Mouse (Mus musculus): ENCODE data around the gene Gm10283. TPM values are rescaled to one million over a fixed set of nuclear protein-coding genes. Genes with fewer than 3 reads are reported as not detected.

The Gm10283 gene
- polyA plus RNA-seq, 1 experiment from 2014 or later, result not detected

DNA sequence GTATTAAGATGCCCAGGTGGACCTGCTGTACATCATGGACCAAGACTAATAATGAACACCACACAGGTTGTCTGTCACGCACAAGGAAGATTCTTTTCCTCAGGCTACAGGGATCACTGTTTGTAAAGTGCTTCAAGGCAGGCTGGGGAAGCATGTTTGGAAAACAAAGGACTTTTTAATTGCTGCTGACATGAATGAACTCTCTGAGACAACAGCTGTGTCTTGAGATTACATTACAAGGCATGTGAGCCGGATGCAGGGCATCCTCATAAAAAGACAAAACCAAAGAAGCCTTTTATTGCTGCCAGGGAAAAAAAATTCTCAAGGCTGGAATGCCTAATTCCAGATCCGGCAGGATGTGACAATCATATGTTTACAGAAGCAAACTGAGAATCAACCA is 64.4 kb downstream of the Gm10283 start:
- no peaks in the 10 kb centered on the region for H3K9me3 ChIP-seq
- no peaks in the 10 kb centered on the region for H3K36me3 ChIP-seq
- H3K4me2 ChIP-seq (replicated peaks), result no peak overlapping the region
- H3K27ac ChIP-seq, result no peak overlapping the region
- ATAC-seq (ENCODE audit: low FRiP score, low read depth), result no peak
- WGBS, result 38% methylated on average over 3 of the region's 3 CpGs
- H3K4me3 ChIP-seq, result no peak overlapping the region
- H3K9ac ChIP-seq, result no peak overlapping the region
- H3K4me1 ChIP-seq, result no peaks in the 10 kb centered on the region
- no peaks in the 10 kb centered on the region for H3K27me3 ChIP-seq

DNA sequence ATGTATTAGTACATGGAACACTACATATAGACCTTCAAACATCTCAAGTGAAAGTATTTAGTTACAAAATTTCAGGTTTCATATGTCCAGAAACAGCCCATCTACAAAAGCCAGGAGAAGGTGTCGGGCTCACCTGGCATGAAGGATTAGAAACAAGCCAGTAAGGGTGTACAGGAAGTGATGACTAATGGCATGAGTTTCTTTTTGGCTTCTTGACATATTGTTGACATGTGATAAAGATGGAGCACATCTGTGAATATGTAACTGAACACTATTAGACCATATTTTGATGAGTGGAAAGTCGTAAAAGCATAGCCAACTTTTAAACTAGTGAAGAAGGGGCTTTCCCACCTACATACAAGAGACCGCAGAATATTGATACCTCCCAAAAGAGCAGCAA is 66.1 kb downstream of the Gm10283 start:
- Histone ChIP-seq H3K27me3 (no peaks in the 10 kb centered on the region), H3K36me3 (no peaks in the 10 kb centered on the region), H3K4me2 (replicated peaks) (no peak overlapping the region), H3K9ac (no peak overlapping the region), H3K4me1 (no peaks in the 10 kb centered on the region), H3K9me3 (no peaks in the 10 kb centered on the region), H3K27ac (no peak overlapping the region), H3K4me3 (no peak overlapping the region)
- WGBS, result 89% methylated on average over 3 of the region's 3 CpGs
- ATAC-seq (ENCODE audit: low FRiP score, low read depth), result no peak

DNA sequence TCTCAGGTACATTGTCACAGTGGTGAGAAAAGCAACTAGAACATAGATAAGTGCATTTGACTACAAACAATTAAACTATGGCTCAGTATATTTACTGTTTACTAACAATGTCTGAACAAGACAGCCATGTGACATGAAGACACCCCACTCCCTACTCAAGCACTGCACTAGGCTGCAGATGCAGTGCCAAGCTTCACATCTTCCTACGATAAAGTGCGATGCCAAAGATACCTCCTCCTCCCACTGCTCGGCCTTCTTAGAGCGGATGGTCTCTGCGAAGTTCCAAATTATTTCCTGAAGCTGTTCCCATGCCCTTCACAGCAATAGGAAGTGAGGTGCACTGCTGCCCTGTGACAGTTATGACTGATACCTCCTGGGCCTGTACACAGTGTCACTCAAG is 70.3 kb downstream of the Gm10283 start:
- 89% methylated on average over 5 of the region's 5 CpGs for WGBS
- Histone ChIP-seq H3K27ac (no peak overlapping the region), H3K4me3 (no peak overlapping the region), H3K4me1 (no peaks in the 10 kb centered on the region), H3K4me2 (replicated peaks) (no peak overlapping the region), H3K9ac (no peak overlapping the region), H3K27me3 (no peaks in the 10 kb centered on the region), H3K36me3 (no peaks in the 10 kb centered on the region), H3K9me3 (no peaks in the 10 kb centered on the region)
- no peak for ATAC-seq (ENCODE audit: low FRiP score, low read depth)

DNA sequence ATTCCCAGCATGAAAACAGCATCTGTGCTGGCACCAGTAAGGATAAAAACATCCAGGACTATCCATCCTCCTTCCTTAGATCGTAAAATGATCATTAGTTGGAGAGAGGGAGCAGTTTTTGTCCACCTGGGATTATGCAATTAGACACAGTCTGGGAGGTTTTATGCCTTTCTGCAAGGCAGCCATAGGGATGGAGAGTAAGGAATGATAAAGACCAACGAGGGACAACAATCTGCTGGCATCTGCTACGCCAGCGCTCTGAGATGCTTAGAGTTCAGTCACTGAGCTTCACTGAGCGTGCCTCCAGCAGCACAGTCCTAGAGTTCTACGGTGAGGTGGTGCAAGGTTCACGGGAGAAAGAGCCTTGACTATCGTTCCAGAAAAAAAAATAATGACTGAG is 96.6 kb downstream of the Gm10283 start:
- H3K4me2 ChIP-seq (replicated peaks), result no peak overlapping the region
- no peaks in the 10 kb centered on the region for H3K36me3 ChIP-seq
- 76% methylated on average over 8 of the region's 8 CpGs for WGBS
- ATAC-seq (ENCODE audit: low FRiP score, low read depth), result no peak
- no peak overlapping the region for H3K9ac ChIP-seq
- no peaks in the 10 kb centered on the region for H3K4me1 ChIP-seq
- H3K9me3 ChIP-seq, result no peaks in the 10 kb centered on the region
- no peaks in the 10 kb centered on the region for H3K27me3 ChIP-seq
- H3K4me3 ChIP-seq, result no peak overlapping the region
- no peak overlapping the region for H3K27ac ChIP-seq

DNA sequence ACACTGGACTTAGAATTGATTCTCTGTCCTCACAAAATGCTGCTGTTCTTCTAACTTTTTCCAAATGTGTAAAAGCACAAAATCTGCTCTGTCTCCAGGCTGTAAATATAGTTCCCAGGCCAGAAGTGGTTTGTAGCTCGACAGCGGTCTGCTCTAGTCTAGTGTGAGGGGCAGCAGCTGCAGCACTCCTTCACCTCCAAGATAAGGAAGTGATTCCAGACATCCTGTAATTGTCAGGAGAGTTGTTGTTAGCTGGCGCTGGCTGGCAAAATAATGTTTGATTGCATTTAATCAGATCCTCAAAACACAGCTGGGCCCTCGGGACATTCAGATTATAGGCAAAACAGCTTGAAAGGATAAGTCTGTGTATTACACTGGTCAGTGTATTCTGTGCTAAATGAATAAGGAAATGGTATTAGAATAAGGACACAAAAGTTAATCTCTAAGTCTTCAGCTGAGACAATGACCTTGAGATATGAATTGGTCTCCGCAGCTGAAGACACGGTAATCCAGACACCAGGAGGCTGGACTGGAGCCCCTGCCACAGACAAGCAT is 97.9 kb downstream of the Gm10283 start:
- Histone ChIP-seq H3K4me1 (no peaks in the 10 kb centered on the region), H3K4me3 (no peak overlapping the region), H3K27me3 (no peaks in the 10 kb centered on the region), H3K9ac (no peak overlapping the region), H3K9me3 (no peaks in the 10 kb centered on the region), H3K27ac (no peak overlapping the region), H3K36me3 (no peaks in the 10 kb centered on the region), H3K4me2 (replicated peaks) (no peak overlapping the region)
- ATAC-seq (ENCODE audit: low FRiP score, low read depth), result no peak
- 46% methylated on average over 6 of the region's 6 CpGs for WGBS

DNA sequence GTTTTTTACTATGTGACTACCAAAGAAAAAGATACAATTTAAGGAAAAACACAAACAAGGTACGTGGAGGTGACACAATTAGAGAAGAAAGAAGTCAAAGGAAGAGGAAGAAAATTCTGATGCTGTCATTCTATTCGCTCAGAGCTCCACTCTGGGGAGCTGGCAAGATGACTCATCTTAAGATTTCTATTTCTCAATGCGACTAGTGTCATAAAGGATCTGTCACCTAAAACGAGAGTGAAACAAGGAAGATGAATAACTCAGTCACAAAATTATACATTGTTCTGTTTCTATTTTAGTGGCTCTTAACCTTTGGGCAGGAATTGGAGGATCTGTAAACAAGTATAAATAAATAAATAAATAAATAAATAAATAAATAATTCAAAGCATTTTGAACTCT is 109.3 kb downstream of the Gm10283 start:
- Histone ChIP-seq H3K4me2 (replicated peaks) (no peak overlapping the region), H3K27me3 (no peaks in the 10 kb centered on the region), H3K27ac (no peak overlapping the region), H3K4me3 (no peak overlapping the region), H3K9me3 (no peaks in the 10 kb centered on the region), H3K9ac (no peak overlapping the region), H3K4me1 (no peaks in the 10 kb centered on the region), H3K36me3 (no peaks in the 10 kb centered on the region)
- WGBS, result 81% methylated on average over 4 of the region's 4 CpGs
- no peak for ATAC-seq (ENCODE audit: low FRiP score, low read depth)

DNA sequence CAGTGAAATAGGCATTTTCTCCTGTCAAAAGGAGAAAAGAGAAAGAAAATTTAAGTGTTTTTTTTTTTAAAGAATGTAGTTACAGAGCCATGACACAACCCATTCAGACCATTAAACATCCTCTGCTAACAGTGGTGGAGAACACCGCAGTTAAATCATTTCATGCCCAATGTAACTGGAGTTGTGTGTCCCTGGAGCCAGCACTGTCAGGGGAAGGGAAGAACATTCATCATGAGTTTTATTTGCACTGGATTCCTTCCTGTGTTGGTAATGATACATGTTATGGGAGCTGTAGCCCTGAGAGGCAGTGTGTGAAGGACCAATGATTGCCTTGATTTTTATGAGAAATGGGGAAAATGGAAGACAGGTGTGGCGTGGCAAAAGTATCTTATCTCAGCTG is 116.4 kb downstream of the Gm10283 start:
- H3K4me3 ChIP-seq, result no peak overlapping the region
- H3K9me3 ChIP-seq, result no peaks in the 10 kb centered on the region
- no peak overlapping the region for H3K27ac ChIP-seq
- H3K4me2 ChIP-seq (replicated peaks), result no peak overlapping the region
- no peak overlapping the region for H3K9ac ChIP-seq
- no peaks in the 10 kb centered on the region for H3K27me3 ChIP-seq
- 88% methylated on average over 2 of the region's 2 CpGs for WGBS
- H3K36me3 ChIP-seq, result no peaks in the 10 kb centered on the region
- ATAC-seq (ENCODE audit: low FRiP score, low read depth), result no peak
- no peaks in the 10 kb centered on the region for H3K4me1 ChIP-seq

Other genes starting within 250 kb of the Gm10283 start
- gene Aadat, start 2.7 kb upstream of the Gm10283 start, polyA plus RNA-seq (2015; fragmentation: Nextera tagmentation; extraction: Ambion mirVana), result 1.0 TPM in 2 replicates
- gene Mfap3l, start 129.6 kb upstream of the Gm10283 start, polyA plus RNA-seq (2015; fragmentation: Nextera tagmentation; extraction: Ambion mirVana), result 2.9 and 3.3 TPM in 2 replicates